Mouse (Mus musculus) layer of hippocampus, adult 9-11 months (tissue): ENCODE results near the gene Mnd1.

Experiments used
- DNase-seq: peaks from one replicate; pipeline ENCODE4 v3.0.0; 2022

Gene Mnd1

GRCm38 (mm10) chr3:84155558-84156006 is at the start of gene Mnd1:
Gene Mnd1, minus strand, starts transcription at chr3:84155786.
- peak; percentile 95 for DNase-seq

GRCm38 (mm10) chr3:84204640-84205039 is 49.1 kb upstream of the Mnd1 start:
- no peak for DNase-seq

- no peak for DNase-seq
Measured at GRCm38 (mm10) chr3:84200559-84201420, 45.2 kb upstream of the Mnd1 start.

GRCm38 (mm10) chr3:84199516-84199915 is 43.9 kb upstream of the Mnd1 start:
- DNase-seq: no peak

- DNase-seq: no peak
Measured at GRCm38 (mm10) chr3:84198229-84198628, 42.6 kb upstream of the Mnd1 start.

- no peak for DNase-seq
Measured at GRCm38 (mm10) chr3:84193881-84194280, 38.3 kb upstream of the Mnd1 start.

GRCm38 (mm10) chr3:84191141-84191881 is 35.7 kb upstream of the Mnd1 start:
- no peak for DNase-seq

- no peak for DNase-seq
Measured at GRCm38 (mm10) chr3:84190513-84191061, 35.0 kb upstream of the Mnd1 start.

GRCm38 (mm10) chr3:84189629-84190173 is 34.1 kb upstream of the Mnd1 start:
- no peak for DNase-seq

GRCm38 (mm10) chr3:84181717-84182116 is 26.1 kb upstream of the Mnd1 start:
- DNase-seq: no peak

- DNase-seq: no peak
Measured at GRCm38 (mm10) chr3:84181102-84181501, 25.5 kb upstream of the Mnd1 start.

GRCm38 (mm10) chr3:84180304-84180703 is 24.7 kb upstream of the Mnd1 start:
- no peak for DNase-seq

- DNase-seq: no peak
Measured at GRCm38 (mm10) chr3:84177834-84178233, 22.2 kb upstream of the Mnd1 start.

GRCm38 (mm10) chr3:84175337-84176315 is 20.0 kb upstream of the Mnd1 start:
- DNase-seq: peak; percentile 56

GRCm38 (mm10) chr3:84173581-84174154 is 18.1 kb upstream of the Mnd1 start, which contains the start of gene Gm6525:
Gene Gm6525, plus strand, starts transcription at chr3:84174104.
- DNase-seq: no peak

- DNase-seq: no peak
Measured at GRCm38 (mm10) chr3:84172406-84172805, 16.8 kb upstream of the Mnd1 start.

- no peak for DNase-seq
Measured at GRCm38 (mm10) chr3:84169393-84170005, 13.9 kb upstream of the Mnd1 start.

- DNase-seq: no peak
Measured at GRCm38 (mm10) chr3:84168943-84169342, 13.4 kb upstream of the Mnd1 start.

GRCm38 (mm10) chr3:84166073-84166472 is 10.5 kb upstream of the Mnd1 start:
- DNase-seq: peak; percentile 44

- no peak for DNase-seq
Measured at GRCm38 (mm10) chr3:84165391-84165790, 9.8 kb upstream of the Mnd1 start.
